Mouse (Mus musculus): Measurements from ENCODE around the gene Chmp6. TPM values are rescaled to one million over a fixed set of nuclear protein-coding genes. Genes with fewer than 3 reads are reported as not detected.

Chmp6 gene
- 10 to 100 TPM; 32.7 to 33.3 TPM for total RNA-seq (2021)
- long read RNA-seq, experiment 1, transcript Chmp6-201 (8 exons, 1,557 nt): major isoform, 64 of 66 reads
- long read RNA-seq, experiment 1, partial matches to known transcripts: 0 of 66 reads
- long read RNA-seq, experiment 1, other reads (novel, unspliced or antisense): 2 of 66 reads
- long read RNA-seq, experiment 2, transcript Chmp6-201 (8 exons, 1,557 nt): major isoform, 62 of 69 reads
- long read RNA-seq, experiment 2, partial matches to known transcripts: 1 of 69 reads
- long read RNA-seq, experiment 2, other reads (novel, unspliced or antisense): 5 of 69 reads

- DNase-seq (ENCODE audit: low spot score): peak; percentile 91
Measured at GRCm38 (mm10) chr11:119913291-119913934, at the start of gene Chmp6. Gene Chmp6 (plus strand): TSS chr11:119913441.

DNA sequence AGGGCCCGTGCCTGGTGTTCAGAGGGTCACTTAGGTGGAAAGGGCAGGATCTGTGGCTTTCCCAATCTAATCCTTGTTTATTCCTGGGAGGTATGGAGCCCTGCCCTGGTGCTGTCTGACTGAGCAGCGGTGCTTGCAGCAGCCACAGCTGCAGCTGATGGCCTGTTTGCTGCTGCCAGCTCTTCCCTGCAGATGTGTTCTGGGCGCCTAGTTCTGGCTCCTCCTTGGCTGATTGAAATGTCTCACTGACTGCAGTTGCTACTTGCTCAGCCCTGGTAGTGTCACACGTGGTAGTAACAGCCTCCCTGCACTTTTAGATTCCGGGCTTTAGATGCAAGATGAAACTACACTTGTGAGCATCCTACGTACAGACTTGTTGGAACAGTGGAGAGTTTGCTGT is 46.4 kb upstream of the Chmp6 start:
- no peak for DNase-seq (ENCODE audit: low spot score)

DNA sequence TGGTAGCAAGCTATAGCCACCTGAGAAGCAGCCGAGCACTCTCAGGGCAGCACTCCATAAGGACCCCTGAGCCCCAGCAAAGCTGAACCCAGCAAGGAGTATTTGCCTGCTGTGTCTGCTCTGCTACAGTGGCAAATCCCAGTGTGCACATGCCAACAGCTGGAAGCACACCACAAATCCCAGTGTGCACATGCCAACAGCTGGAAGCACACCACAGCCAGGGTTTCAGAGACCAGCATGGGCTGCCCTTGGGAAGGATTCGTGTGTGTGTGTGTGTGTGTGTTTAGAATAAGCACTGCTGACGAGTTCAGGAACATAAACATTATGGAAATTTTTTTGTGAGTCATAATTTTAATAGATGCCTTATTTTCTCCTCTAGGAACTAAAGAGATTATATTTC is 45.1 kb upstream of the Chmp6 start:
- DNase-seq (ENCODE audit: low spot score): no peak

DNA sequence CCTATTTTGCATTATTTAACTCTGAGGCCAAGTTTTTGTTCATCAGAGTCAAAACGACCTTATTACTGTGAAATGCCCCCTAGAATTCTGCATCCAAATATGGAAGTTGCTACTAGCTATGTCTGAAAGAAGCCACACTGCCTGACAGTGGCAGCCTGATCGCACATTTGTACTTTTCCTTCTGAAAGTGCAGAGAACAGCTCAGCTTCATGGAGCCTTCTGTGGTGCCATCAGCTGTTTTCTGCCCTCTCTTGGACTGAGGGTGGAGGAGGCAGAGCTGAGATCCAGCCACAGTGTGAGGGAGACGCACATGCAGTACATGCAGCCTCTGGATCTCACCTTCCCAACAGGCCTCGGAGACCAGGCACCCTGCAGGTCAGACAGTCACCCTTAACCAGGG is 44.7 kb upstream of the Chmp6 start:
- no peak for DNase-seq (ENCODE audit: low spot score)

DNA sequence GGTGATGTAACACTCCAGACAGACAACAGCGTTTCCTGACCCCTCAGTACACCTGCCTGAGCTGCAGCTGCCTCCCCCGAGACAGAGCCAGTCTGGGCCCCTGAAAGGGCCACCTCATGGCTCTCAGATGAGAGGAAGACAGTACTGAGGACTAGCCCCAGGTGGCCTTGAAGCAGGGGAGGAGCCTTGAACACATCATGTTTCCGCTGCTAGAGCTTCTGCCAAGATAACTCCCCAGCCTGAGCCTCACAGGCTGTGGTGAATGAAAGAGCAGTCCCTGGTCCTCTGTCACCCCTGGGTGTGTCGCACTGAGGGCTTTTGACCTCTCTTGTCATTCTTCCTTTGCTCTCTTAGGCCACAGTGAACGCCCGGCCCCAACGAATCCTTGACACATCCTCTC is 42.1 kb upstream of the Chmp6 start:
- DNase-seq (ENCODE audit: low spot score): no peak

GRCm38 (mm10) chr11:119873643-119874042 is 39.6 kb upstream of the Chmp6 start:
- no peak for DNase-seq (ENCODE audit: low spot score)

- no peak for DNase-seq (ENCODE audit: low spot score)
Measured at GRCm38 (mm10) chr11:119874841-119875240, 38.4 kb upstream of the Chmp6 start.

DNA sequence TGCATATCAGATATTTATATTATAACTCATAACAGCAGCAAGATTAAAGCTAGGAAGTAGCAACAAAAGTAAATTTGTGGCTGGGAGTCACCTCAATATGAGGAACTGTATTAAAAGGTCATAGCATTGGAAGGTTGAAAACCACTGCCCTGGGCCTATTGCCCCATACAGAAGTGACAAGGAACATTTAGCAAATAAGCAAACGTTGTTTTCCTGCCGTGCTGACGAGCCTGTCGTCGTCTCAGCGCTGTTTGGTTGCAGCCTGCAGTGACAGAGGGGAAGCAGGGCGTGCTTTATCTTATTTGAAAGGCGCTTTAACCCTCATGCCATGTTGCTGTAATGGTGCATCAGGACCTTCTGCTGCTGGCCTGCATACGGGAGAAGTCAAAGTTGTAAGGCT is 37.6 kb upstream of the Chmp6 start:
- DNase-seq (ENCODE audit: low spot score): no peak

GRCm38 (mm10) chr11:119877124-119877523 is 36.1 kb upstream of the Chmp6 start:
- no peak for DNase-seq (ENCODE audit: low spot score)

DNA sequence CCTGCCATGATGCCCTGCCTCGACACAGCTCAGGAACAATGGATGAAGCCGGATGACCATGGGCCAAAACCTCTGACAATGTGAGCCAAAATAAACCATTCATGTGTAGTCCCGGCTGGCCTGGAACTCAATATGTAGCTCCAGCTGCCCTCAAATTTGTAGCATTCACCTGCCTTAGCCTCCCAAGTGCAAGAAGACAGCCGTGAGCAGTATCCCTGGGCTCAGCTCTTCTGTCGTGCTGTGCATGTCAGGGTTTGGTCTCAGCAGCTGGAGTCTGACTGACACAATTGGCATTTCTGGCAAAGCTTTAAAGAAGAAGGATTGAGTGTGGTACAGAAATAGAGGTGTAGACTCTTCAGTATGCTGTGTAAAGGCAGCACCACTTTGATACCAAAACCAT is 33.7 kb upstream of the Chmp6 start:
- no peak for DNase-seq (ENCODE audit: low spot score)

- DNase-seq (ENCODE audit: low spot score): no peak
Measured at GRCm38 (mm10) chr11:119883646-119884045, 29.6 kb upstream of the Chmp6 start.

- DNase-seq (ENCODE audit: low spot score): no peak
Measured at GRCm38 (mm10) chr11:119889966-119890365, 23.3 kb upstream of the Chmp6 start.

GRCm38 (mm10) chr11:119891601-119892215 is 21.5 kb upstream of the Chmp6 start:
- no peak for DNase-seq (ENCODE audit: low spot score)

- no peak for DNase-seq (ENCODE audit: low spot score)
Measured at GRCm38 (mm10) chr11:119893667-119894236, 19.5 kb upstream of the Chmp6 start.

GRCm38 (mm10) chr11:119894634-119895033 is 18.6 kb upstream of the Chmp6 start:
- DNase-seq (ENCODE audit: low spot score): no peak

DNA sequence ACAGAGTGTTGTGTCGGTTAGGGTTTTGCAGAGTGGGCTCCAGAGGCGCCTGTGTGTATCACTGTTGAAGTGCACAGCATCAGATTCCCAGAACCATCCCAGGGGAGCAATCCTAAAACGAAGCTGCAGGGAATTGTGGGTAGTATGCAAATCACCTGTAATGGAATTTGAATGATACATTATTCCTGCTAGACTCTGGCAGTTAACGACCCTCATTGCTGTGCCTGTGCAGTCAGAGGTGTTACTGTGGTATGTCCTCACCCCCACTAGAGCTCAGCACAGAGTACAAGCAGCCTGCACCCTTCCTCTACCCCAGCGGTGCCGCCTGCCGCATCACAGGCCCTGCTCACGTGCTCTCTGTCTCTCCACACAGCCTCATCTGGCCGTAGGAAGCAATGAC is 16.2 kb upstream of the Chmp6 start:
- no peak for DNase-seq (ENCODE audit: low spot score)

DNA sequence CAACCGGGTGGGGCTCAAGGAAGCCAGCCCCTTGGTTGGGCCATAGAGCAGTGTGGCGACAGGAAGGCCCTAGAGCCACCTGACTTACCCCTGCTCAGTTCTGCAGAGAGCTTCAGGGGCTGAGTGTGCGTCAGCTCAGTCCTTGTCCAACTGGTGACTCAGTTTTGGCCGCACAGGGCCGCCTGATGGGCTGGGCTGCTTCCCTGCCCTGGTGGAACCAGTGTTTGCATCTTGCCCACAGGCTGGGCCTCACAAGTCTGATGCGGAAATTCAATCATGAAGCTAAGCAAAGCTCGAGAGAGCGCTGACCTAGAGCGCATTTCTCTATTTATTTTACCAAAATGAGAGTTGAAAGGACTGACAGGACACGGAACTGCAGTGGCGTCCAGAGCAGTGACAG is 14.3 kb upstream of the Chmp6 start:
- no peak for DNase-seq (ENCODE audit: low spot score)

GRCm38 (mm10) chr11:119901174-119901573 is 12.1 kb upstream of the Chmp6 start:
- no peak for DNase-seq (ENCODE audit: low spot score)

DNA sequence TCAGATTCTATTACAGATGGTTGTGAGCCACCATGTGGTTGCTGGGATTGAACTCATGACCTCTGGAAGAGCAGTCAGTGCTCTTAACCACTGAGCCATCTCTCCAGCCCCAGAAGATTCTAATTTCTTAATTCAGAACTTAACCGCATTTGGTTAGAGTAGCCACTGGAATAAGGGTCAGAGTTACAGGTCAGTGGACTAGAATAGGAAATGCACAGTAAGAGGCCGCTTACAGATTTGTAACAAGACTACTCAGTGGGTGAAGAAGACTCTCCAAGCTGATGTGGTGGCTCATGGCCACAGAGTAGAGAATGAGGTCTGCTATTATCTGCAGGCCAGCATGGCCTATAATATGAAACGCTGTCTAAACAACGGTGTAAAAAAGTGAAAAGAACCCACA is 10.3 kb upstream of the Chmp6 start:
- DNase-seq (ENCODE audit: low spot score): no peak

DNA sequence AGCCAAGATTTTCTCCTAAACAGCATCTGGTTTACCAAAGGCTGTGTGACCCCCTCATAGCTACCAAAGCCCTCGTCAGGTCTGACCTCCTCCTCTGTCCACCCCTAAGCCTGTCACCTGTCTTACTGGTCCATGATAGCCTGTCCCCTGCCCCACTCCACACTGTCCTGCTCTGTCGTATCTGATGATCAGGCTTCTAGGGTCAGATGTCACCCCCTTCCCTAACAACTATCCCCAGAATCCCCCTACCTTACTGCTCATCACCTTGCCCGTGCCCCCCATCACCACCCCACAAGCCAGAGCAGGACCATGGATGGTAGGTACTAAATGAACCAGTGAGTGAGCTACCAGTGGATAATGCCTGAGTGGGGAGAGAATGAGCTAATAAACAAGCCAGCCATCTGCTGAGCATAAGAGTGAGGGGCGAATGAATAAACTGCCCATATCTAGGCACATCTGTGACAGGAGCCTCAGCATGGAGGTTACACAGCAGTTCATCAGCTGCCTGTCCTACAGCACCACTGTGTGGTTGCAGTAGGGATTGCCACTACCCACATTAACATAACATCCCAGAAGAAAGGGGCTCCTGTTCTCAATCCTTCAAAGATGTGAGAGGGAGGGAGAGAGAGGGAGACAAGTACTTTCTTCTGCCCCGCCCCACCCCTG is 8.5 kb upstream of the Chmp6 start:
- peak; percentile 54 for DNase-seq (ENCODE audit: low spot score)

- no peak for DNase-seq (ENCODE audit: low spot score)
Measured at GRCm38 (mm10) chr11:119905794-119906193, 7.4 kb upstream of the Chmp6 start.

Data from gastrocnemius, adult 18-20 months (tissue).